Mouse (Mus musculus) frontal cortex, postnatal 25 days (tissue): ENCODE measurements around the gene Tbx4.

Experiments
- DNase-seq, 2 experiments: peaks; one replicate each; pipeline ENCODE4 v3.0.0; 2022; ENCODE audit warnings: low spot score in 2 of 2

Gene Tbx4

GRCm38 (mm10) chr11:85885665-85886428 is at the start of gene Tbx4:
Gene Tbx4 (plus strand): TSS chr11:85886422.
- no peak for DNase-seq

- DNase-seq, result no peak
These were observed 49.5 kb upstream of the Tbx4 start for GRCm38 (mm10) chr11:85836523-85837290.

- DNase-seq, result no peak
These were observed 49.0 kb upstream of the Tbx4 start for GRCm38 (mm10) chr11:85837291-85837647.

GRCm38 (mm10) chr11:85837648-85838423 is 48.4 kb upstream of the Tbx4 start:
- no peak for DNase-seq

- DNase-seq, result no peak
These were observed 47.6 kb upstream of the Tbx4 start for GRCm38 (mm10) chr11:85838424-85839257.

GRCm38 (mm10) chr11:85839258-85840030 is 46.8 kb upstream of the Tbx4 start:
- no peak for DNase-seq

GRCm38 (mm10) chr11:85840031-85840802 is 46.0 kb upstream of the Tbx4 start:
- no peak for DNase-seq

- no peak for DNase-seq
These were observed 45.4 kb upstream of the Tbx4 start for GRCm38 (mm10) chr11:85840803-85841145.

- no peak for DNase-seq
These were observed 45.0 kb upstream of the Tbx4 start for GRCm38 (mm10) chr11:85841211-85841681.

GRCm38 (mm10) chr11:85841980-85842379 is 44.2 kb upstream of the Tbx4 start:
- DNase-seq, result no peak

- DNase-seq, result no peak
These were observed 43.5 kb upstream of the Tbx4 start for GRCm38 (mm10) chr11:85842596-85843346.

- no peak for DNase-seq
These were observed 42.9 kb upstream of the Tbx4 start for GRCm38 (mm10) chr11:85843347-85843692.

GRCm38 (mm10) chr11:85844144-85844965 is 41.9 kb upstream of the Tbx4 start:
- DNase-seq, result peak; percentile 64

- DNase-seq, result no peak
These were observed 41.3 kb upstream of the Tbx4 start for GRCm38 (mm10) chr11:85844971-85845370.

- no peak for DNase-seq
These were observed 40.3 kb upstream of the Tbx4 start for GRCm38 (mm10) chr11:85845921-85846320.

GRCm38 (mm10) chr11:85846509-85846908 is 39.7 kb upstream of the Tbx4 start:
- no peak for DNase-seq

- DNase-seq, result no peak
These were observed 37.2 kb upstream of the Tbx4 start for GRCm38 (mm10) chr11:85849037-85849436.

GRCm38 (mm10) chr11:85850233-85850632 is 36.0 kb upstream of the Tbx4 start, which contains the start of gene Gm11444:
Gene Gm11444 (minus strand): TSS chr11:85850333.
- no peak for DNase-seq
